Mouse (Mus musculus) small intestine, adult 2 months (tissue): ENCODE measurements around the gene Magi1.

ENCODE experiments used
- CTCF ChIP-seq: fragments of 200-500 bp; IDR thresholded peaks from 2 replicates; pipeline ENCODE4 v1.5.1; 2012; ENCODE audit warnings: low read depth, mild to moderate bottlenecking, control low read depth, inconsistent platforms, low read length, moderate library complexity, mixed read lengths; ENCODE audit not compliant: insufficient replicate concordance, insufficient read length; ENCODE audit errors: extremely low read depth
- POLR2A ChIP-seq: fragments of 200-500 bp; IDR thresholded peaks from 2 replicates; pipeline ENCODE4 v1.6.1; 2012; ENCODE audit warnings: low read depth, mild to moderate bottlenecking, control low read depth, inconsistent platforms, low read length, moderate library complexity

DNA sequence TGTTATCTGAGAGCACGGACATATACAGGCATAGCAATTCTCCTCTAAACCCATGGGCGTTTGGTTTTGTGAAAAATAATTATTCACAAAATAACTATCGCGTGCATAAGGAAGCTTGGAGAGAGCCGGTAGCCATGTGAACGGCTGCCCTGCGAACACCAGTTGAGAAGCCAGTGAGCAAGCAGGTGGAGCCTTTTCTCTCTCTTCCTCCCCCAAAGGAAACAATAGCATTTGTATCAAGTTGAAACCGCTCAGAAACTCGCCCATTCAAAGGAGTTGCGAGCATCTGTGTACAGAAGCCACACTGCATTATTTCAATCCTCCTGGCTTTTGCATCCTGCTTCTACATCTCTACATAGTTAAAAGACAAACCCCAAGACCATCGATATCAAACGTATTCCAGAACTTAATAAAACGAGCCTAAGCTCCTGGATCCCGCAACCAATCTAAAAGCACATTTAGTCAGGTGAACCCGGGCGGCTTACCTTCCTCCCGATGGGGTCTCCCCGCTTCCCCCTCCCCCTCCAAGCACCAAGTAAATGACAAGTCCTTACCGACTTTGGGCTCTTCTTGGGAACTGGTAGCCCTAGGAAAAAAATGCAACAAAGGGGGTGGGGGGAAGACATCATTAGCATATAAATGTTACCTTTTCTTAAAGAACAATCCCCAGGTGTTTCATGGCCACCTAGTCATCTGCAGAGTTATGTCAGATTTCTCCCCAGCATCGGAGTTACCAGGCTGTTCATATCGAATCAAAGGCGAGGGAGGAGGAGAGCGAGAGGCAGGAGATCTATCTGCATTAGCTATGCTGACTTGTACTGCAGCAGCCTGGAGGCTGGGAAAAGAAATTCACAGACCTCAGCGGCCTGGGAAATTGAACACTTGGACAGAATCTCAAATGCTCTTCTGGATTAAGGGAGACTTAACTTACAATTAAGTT is 566.8 kb downstream of the Magi1 start:
- no peak for TF ChIP-seq CTCF
- TF ChIP-seq POLR2A: no peak
